Mouse (Mus musculus) midbrain, embryonic 12.5 days (tissue): Measurements from ENCODE around the gene Nbr1. TPM values are rescaled to one million over a fixed set of nuclear protein-coding genes. Genes with fewer than 3 reads are reported as not detected.
A peak's percentile ranks its signal among the peaks of the same experiment; 100 is the strongest.
"Not testable (repeated sequence)": the region's sequence is repeated elsewhere in the genome, so short reads cannot be mapped to it uniquely, and the experiment has no call there.

Experiments used
- ATAC-seq: fragments of 200-750 bp; cut with Nextera tagmentation; 2 replicates; pipeline ENCODE4 v1.8.0; 2017; ENCODE audit warnings: low read depth, moderate TSS enrichment, moderate library complexity; ENCODE audit not compliant: low FRiP score
- H3K27ac ChIP-seq: fragments of 300-500 bp; sonication (generic); replicated peaks from 2 replicates; pipeline ENCODE4 v1.5.1; 2016; ENCODE audit warnings: mild to moderate bottlenecking
- H3K27me3 ChIP-seq: fragments of 300-500 bp; sonication (generic); 2 replicates; pipeline ENCODE4 v1.6.1; 2016; ENCODE audit warnings: mild to moderate bottlenecking
- H3K36me3 ChIP-seq: fragments of 300-500 bp; sonication (generic); 2 replicates; pipeline ENCODE4 v1.6.1; 2016
- H3K4me1 ChIP-seq: fragments of 300-500 bp; sonication (generic); 2 replicates; pipeline ENCODE4 v1.6.1; 2016
- H3K4me2 ChIP-seq: fragments of 300-500 bp; sonication (generic); replicated peaks from 2 replicates; pipeline ENCODE4 v1.6.1; 2016; ENCODE audit warnings: mild to moderate bottlenecking, moderate library complexity
- H3K4me3 ChIP-seq: fragments of 300-500 bp; sonication (generic); 2 replicates; pipeline ENCODE4 v1.5.1; 2016; ENCODE audit warnings: mild to moderate bottlenecking
- H3K9ac ChIP-seq: fragments of 300-500 bp; sonication (generic); replicated peaks from 2 replicates; pipeline ENCODE4 v1.6.1; 2016; ENCODE audit warnings: mild to moderate bottlenecking, moderate library complexity
- H3K9me3 ChIP-seq: fragments of 300-500 bp; sonication (generic); 2 replicates; pipeline ENCODE4 v1.6.1; 2016; ENCODE audit warnings: mild to moderate bottlenecking
- WGBS: fragments of 180-500 bp; shearing (Covaris S2); methylation state at CpG from one replicate; pipeline ENCODE4 v1.1.7; 2016; 5-methylcytosine and 5-hydroxymethylcytosine counted together
- polyA plus RNA-seq: library from polyadenylated mRNA; unstranded; fragments of >200 nt; fragmentation: Nextera tagmentation; extraction: Ambion mirVana; gene quantifications from 2 replicates; pipeline ENCODE4 v1.2.1, GENCODE M21; 2016

Gene Nbr1
- polyA plus RNA-seq, 1 experiment from 2014 or later: 119 TPM

- Histone ChIP-seq H3K4me1 (peaks cover 37% of the 10 kb centered on the region), H3K27ac (0 out of 2 replicates have a peak overlapping the region, but pooled peaks have one; percentile 2), H3K36me3 (no peaks in the 10 kb centered on the region), H3K27me3 (peaks cover 9% of the 10 kb centered on the region; the same call in 1 of the 2 replicates), H3K4me3 (no peak overlapping the region), H3K9me3 (no peaks in the 10 kb centered on the region), H3K4me2 (no peak overlapping the region), H3K9ac (no peak overlapping the region)
- ATAC-seq: no peak
- 41% methylated on average over 4 of the region's 4 CpGs for WGBS
These were observed 62.2 kb downstream of the Nbr1 start for GRCm38 (mm10) chr11:101614116-101614515.

GRCm38 (mm10) chr11:101615380-101615779 lies 63.4 kb downstream of the Nbr1 start:
- WGBS: 85% methylated on average over 6 of the region's 6 CpGs
- no peak for ATAC-seq
- H3K9ac ChIP-seq: no peak overlapping the region

DNA sequence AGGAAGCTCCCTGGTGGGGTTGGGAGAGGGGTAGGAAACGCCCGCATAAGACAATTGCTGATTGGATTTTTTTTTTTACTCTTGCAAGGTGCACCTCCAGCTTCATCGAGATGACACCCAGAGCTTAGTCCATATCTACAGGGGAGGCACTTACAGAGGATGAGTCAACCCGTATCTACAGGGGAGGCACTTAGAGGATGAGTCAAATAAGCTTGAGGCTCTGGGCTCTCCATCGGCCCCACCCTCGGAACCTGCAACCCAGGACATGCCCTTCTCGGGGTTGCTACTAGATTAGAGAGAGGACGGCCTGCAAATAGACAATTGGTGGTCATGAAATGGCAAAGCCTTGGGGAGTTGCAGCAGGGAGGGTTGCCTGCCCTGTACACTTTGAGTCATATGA lies 64.2 kb downstream of the Nbr1 start:
- ATAC-seq: no peak
- no peaks in the 10 kb centered on the region for H3K9me3 ChIP-seq
- 85% methylated on average over 8 of the region's 8 CpGs for WGBS
- H3K36me3 ChIP-seq: no peaks in the 10 kb centered on the region
- no peak overlapping the region for H3K4me3 ChIP-seq
- H3K4me2 ChIP-seq: no peak overlapping the region
- peaks cover 37% of the 10 kb centered on the region for H3K4me1 ChIP-seq
- no peak overlapping the region for H3K9ac ChIP-seq
- no peak overlapping the region for H3K27ac ChIP-seq
- H3K27me3 ChIP-seq: peaks cover 9% of the 10 kb centered on the region; the same call in 1 of the 2 replicates

More at GRCm38 (mm10) chr11:101615380-101615779, 63.4 kb downstream of the Nbr1 start:
- Histone ChIP-seq H3K9me3 (no peaks in the 10 kb centered on the region), H3K4me1 (peaks cover 37% of the 10 kb centered on the region), H3K36me3 (no peaks in the 10 kb centered on the region), H3K4me3 (no peak overlapping the region), H3K27me3 (peaks cover 9% of the 10 kb centered on the region; the same call in 1 of the 2 replicates), H3K27ac (no peak overlapping the region), H3K4me2 (no peak overlapping the region)

GRCm38 (mm10) chr11:101616948-101617767 lies 65.2 kb downstream of the Nbr1 start:
- no peak for ATAC-seq
- WGBS: 20% methylated on average over 18 of the region's 18 CpGs
- no peaks in the 10 kb centered on the region for H3K36me3 ChIP-seq
- peak overlapping the region; percentile 46 for H3K4me2 ChIP-seq
- peak overlapping the region; percentile 54 for H3K27ac ChIP-seq
- H3K27me3 ChIP-seq: peaks cover 9% of the 10 kb centered on the region; the same call in 1 of the 2 replicates
- H3K9ac ChIP-seq: no peak overlapping the region; the same call in 1 of the 2 replicates
- H3K4me3 ChIP-seq: peak overlapping the region; percentile 15
- H3K9me3 ChIP-seq: no peaks in the 10 kb centered on the region
- H3K4me1 ChIP-seq: peaks cover 37% of the 10 kb centered on the region

DNA sequence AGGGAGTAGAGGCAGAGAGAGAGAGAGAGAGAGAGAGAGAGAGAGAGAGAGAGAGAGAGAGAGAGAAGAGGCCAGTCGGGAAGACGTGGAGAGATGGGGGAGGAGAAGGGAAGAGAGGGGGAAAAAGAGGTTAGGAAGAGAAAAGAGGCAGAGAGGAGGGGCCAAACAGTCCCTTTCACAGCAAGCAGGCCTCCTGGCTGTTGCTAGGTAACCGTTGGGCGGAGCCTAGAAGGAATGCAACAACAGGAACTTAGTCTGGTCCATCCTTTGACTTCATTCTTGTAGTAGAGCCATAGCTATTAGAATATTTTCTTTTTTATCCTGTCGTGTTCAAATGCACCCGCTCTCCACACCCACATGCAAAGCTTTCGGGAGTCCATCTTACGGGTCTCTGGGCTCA lies 65.9 kb downstream of the Nbr1 start:
- H3K4me1 ChIP-seq: peaks cover 37% of the 10 kb centered on the region
- no peaks in the 10 kb centered on the region for H3K9me3 ChIP-seq
- no peaks in the 10 kb centered on the region for H3K36me3 ChIP-seq
- peak; percentile 73; the same call in 1 of the 2 replicates for ATAC-seq
- no peak overlapping the region for H3K9ac ChIP-seq
- peak overlapping the region; percentile 46 for H3K4me2 ChIP-seq
- peak overlapping the region; percentile 15 for H3K4me3 ChIP-seq
- peaks cover 9% of the 10 kb centered on the region; the same call in 1 of the 2 replicates for H3K27me3 ChIP-seq
- peak overlapping the region; percentile 54; the same call in 1 of the 2 replicates for H3K27ac ChIP-seq
- WGBS: 5% methylated on average over 6 of the region's 8 CpGs

GRCm38 (mm10) chr11:101618596-101618995 lies 66.6 kb downstream of the Nbr1 start:
- 74% methylated on average over 3 of the region's 3 CpGs for WGBS
- Histone ChIP-seq H3K4me2 (no peak overlapping the region), H3K4me3 (no peak overlapping the region), H3K27ac (peak overlapping the region; percentile 54), H3K36me3 (no peaks in the 10 kb centered on the region), H3K9me3 (no peaks in the 10 kb centered on the region), H3K9ac (no peak overlapping the region), H3K4me1 (peaks cover 34% of the 10 kb centered on the region), H3K27me3 (peaks cover 9% of the 10 kb centered on the region; the same call in 1 of the 2 replicates)
- ATAC-seq: no peak

GRCm38 (mm10) chr11:101620022-101620655 lies 68.2 kb downstream of the Nbr1 start:
- H3K4me2 ChIP-seq, H3K27ac ChIP-seq, H3K9ac ChIP-seq, H3K27me3 ChIP-seq, H3K9me3 ChIP-seq, H3K36me3 ChIP-seq, H3K4me3 ChIP-seq, ATAC-seq: not testable (repeated sequence)
- peaks cover 22% of the 10 kb centered on the region for H3K4me1 ChIP-seq
- 89% methylated on average over 11 of the region's 11 CpGs for WGBS

GRCm38 (mm10) chr11:101626649-101626994 lies 74.7 kb downstream of the Nbr1 start:
- WGBS: 6% methylated on average over 8 of the region's 8 CpGs
- Histone ChIP-seq H3K36me3 (no peaks in the 10 kb centered on the region), H3K4me3 (peak overlapping the region; percentile 37), H3K9me3 (no peaks in the 10 kb centered on the region), H3K27ac (peak overlapping the region; percentile 96), H3K9ac (peak overlapping the region; percentile 52), H3K4me2 (peak overlapping the region; percentile 86), H3K27me3 (no peaks in the 10 kb centered on the region), H3K4me1 (peaks cover 12% of the 10 kb centered on the region)
- ATAC-seq: peak; percentile 52

DNA sequence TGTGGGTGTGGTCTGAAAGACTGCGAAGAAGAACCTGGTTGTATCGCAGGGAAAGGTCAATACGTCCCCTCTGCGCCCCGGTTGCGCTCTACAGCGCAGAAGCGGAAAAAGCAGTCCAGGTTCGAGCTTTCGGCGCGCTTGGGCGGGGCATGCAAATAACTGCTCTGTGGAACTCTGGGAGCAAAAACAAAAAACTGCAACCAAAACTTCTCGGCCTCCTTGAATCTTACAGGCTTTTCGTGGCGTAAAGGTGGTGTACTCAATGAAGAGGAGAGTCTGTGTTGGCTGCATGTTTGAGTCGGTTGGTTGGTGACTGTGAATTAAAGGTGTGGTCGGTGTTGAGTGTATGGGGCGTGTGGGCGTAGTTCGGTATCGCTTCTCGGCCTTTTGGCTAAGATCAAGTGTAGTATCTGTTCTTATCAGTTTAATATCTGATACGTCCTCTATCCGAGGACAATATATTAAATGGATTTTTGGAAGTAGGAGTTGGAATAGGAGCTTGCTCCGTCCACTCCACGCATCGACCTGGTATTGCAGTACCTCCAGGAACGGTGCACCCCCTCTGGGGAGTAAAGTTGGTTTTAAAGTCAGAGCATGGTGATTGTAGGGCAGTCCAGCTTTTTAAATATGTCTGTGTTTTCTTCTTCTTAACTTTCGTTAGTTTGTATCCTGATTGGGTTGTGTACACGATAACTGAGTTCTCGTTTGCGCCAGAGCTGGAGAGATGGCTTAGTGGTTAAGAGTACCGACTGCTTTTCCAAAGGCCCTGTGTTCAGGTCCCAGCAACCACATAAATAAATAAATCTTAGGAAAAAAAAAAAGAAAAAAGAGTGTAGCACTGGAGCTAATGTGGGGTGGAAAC lies 75.3 kb downstream of the Nbr1 start, which contains the start of gene Rdm1:
Gene Rdm1, plus strand, starts transcription at position 201 of the 862 bp plus-strand sequence.
- H3K4me1 ChIP-seq: peaks cover 12% of the 10 kb centered on the region
- under 1% methylated on average over 34 of the region's 34 CpGs for whole genome bisulfite sequencing
- H3K9ac ChIP-seq: peak within 1 kb of the TSS; percentile 62
- peak within 1 kb of the TSS; percentile 86 for H3K4me2 ChIP-seq
- no peaks in the 10 kb centered on the region for H3K36me3 ChIP-seq
- peak within 1 kb of the TSS; percentile 55 for H3K4me3 ChIP-seq
- ATAC-seq: peak; percentile 89
- no peaks in the 10 kb centered on the region for H3K9me3 ChIP-seq
- peak within 1 kb of the TSS; percentile 96 for H3K27ac ChIP-seq
- H3K27me3 ChIP-seq: no peaks in the 10 kb centered on the region

- Histone ChIP-seq H3K4me2 (peak overlapping the region; percentile 86), H3K4me1 (peaks cover 12% of the 10 kb centered on the region), H3K36me3 (no peaks in the 10 kb centered on the region), H3K9ac (peak overlapping the region; percentile 62), H3K4me3 (peak overlapping the region; percentile 55), H3K9me3 (no peaks in the 10 kb centered on the region), H3K27me3 (no peaks in the 10 kb centered on the region), H3K27ac (peak overlapping the region; percentile 96)
- WGBS: under 1% methylated on average over 33 of the region's 33 CpGs
- ATAC-seq: peak; percentile 41
These were observed 76.1 kb downstream of the Nbr1 start for GRCm38 (mm10) chr11:101627857-101628559.
